Mouse (Mus musculus): ENCODE measurements around the gene Adcy6. TPM values are rescaled to one million over a fixed set of nuclear protein-coding genes. Genes with fewer than 3 reads are reported as not detected.

Adcy6 gene
- total RNA-seq, 1 experiment from 2014 or later = 2.0 TPM

DNA sequence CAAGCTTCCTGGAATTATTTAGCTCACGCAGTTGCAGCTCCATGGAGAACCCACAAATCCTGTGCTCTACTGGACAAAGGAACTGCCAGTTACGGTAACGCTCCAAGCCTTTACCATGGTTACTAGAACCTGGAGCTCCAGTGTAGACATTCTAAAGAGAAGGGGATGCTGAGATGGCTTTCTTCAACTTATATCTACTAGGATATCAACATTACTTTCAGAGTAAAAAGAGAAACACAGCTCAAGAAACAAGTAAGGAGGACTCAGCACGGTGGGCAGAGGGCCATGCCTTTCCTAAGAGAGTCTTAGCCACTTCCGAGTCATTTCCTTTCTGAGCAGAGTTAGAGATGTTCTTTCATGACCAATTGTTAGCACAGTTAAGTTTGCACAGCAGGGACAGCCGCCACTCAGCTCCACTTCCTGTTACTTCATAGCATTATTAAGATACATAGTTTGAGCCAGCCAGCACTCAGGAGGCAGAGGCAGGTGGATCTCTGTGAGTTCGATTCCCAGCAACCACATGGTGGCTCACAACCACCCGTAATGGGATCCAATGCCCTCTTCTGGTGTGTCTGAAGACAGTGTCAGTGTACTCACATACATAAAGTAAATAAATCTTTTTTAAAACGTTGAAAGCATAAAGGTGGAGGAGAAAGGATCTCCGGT is 38.9 kb downstream of the Adcy6 start, which contains the start of the genes Ccnt1 and 4930415O20Rik:
Gene Ccnt1 (minus strand): TSS at position 51 of the 666 bp plus-strand sequence.
Gene 4930415O20Rik (plus strand): TSS at position 132 of the 666 bp plus-strand sequence.
- no peak for ATAC-seq (ENCODE audit: extremely low read depth, insufficient number of reproducible peaks, low FRiP score, poor library complexity, severe bottlenecking)

DNA sequence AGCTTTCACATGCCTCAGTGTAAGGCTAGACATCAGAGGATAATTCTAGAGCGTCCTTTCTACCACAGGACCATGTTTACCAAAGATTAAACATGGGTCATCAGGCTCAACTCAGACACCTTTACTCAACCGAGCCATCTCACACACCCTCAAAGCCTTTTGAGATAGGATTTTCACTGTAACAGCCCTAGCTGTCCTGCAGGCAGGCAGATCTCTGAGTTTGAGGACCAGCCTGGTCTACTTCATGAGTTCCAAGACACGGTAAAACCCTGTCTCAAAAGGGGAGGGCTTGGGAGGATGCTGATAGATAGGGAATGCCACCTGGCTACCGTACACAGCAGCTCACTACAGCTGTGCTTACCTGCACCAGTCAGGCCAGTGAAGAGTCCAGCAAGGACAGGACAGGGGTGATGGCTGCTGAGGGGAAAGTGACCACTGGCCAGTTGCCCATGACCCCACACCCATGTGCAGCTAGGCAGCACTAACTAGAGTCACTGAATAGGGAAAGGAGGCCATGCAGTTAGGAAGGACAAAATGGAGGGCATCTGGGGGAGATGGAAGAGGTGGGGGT is 40.0 kb downstream of the Adcy6 start:
- no peak for ATAC-seq (ENCODE audit: extremely low read depth, insufficient number of reproducible peaks, low FRiP score, poor library complexity, severe bottlenecking)

DNA sequence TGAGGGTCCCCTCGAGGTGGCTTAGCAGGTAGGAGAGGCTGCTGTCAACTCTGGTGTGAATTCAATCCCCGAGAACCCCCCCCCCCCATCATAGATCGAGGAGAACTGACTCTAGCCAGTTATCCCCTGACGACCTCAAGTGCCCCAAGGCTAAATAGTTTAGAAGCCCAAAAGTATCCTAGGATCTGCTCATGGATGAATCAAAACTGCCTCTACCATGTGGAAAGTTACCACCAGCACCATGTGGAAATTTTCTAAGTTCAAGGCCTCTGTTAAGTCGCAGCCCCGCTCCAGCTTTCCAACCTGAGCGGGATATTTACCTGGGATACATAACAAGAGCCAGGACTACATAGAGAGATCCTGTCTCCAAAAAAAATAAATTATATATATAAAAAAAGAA is 40.7 kb downstream of the Adcy6 start:
- ATAC-seq (ENCODE audit: extremely low read depth, insufficient number of reproducible peaks, low FRiP score, poor library complexity, severe bottlenecking) = no peak

DNA sequence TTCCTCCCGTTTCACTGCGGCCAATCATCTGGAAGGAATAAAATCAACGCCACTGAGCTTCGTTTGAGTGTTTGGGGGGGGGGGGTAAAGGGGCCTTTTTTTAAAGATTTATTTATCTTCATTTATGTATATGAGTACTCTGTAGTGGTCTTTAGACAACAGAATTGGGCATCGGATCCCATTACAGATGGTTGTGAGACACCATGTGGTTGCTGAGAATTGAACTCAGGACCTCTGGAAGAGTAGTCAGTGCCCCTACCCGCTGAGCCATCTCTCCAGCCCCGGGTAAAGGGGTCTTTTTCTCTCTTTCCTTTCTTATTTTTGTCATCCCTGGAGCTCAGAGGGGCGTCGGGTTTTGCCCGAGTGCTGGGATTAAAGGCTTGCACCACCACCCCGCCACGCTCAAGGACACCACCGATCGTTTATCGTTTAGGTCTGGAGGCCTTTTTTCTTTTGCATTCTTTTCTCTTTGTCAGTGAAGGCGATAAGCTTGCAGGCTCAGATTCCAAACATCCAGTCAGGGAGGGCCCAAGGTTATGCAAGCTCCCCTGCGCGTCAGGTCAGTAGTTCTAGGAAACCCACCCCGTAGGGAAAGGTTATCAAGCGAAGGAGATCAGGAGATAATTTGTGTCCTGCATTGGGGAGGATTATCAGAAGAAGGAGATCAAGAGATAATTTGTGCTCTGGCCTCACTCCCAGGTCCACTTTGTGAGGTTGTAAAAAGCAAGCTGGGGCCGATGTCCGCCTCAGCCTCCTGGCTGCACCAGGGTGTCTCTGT is 41.4 kb downstream of the Adcy6 start:
- no peak for ATAC-seq (ENCODE audit: extremely low read depth, insufficient number of reproducible peaks, low FRiP score, poor library complexity, severe bottlenecking)

DNA sequence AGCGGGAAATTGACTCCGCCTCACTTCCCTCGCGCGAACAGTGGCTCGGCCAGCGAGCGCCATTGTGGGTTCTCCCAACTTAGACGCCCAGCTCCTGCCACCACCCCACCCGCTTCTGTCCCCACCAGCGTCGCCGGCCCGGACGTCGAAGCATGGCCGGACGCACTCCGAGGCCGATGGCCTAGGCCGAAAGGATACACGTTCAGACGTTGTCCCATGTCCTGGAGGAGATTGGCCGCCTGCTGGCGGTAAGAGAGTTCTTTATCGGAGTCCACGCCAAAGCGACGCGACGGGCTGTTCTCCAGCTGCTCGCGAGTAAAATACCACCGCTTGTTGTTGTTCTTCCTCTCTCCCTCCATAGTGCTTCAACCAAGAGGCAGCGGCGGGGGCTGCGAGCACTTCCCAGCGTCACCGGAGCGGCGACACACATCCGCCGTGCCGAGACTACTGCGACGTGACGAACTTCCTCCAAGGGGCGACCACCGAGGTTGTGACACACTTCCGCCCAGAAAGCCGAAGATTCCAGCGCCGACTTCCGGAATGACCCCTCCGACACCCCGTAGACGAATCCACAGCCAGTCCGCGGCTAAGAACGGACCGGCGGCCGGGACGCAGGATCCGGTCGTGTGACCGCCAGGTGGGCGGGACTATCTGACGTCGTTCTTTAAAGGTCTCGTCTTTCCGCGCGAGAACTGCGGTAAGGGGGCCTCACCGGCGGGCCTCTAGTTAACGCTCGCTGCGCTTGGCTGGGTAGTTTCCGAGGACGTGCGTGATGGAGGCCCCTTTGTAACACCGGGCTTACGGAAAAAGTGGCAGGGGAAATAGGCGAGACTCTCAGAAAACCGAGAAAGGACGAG is 42.4 kb downstream of the Adcy6 start:
- ATAC-seq (ENCODE audit: extremely low read depth, insufficient number of reproducible peaks, low FRiP score, poor library complexity, severe bottlenecking) = peak; percentile 91

DNA sequence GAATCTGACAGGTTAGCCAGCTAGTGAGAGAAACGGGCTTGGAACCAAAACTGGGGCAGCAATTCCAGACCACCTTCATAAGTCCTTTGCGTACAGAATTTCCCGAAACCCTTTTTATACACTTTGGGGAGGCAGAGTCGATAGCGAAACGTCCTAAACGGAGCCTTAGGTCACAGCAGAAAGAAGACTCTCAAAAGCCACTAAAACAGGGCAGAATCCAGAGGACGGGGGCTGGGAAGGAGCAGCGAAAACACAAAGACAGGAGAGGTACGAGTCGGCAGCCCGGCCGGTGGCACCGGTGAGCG is 43.0 kb downstream of the Adcy6 start:
- no peak for ATAC-seq (ENCODE audit: extremely low read depth, insufficient number of reproducible peaks, low FRiP score, poor library complexity, severe bottlenecking)

DNA sequence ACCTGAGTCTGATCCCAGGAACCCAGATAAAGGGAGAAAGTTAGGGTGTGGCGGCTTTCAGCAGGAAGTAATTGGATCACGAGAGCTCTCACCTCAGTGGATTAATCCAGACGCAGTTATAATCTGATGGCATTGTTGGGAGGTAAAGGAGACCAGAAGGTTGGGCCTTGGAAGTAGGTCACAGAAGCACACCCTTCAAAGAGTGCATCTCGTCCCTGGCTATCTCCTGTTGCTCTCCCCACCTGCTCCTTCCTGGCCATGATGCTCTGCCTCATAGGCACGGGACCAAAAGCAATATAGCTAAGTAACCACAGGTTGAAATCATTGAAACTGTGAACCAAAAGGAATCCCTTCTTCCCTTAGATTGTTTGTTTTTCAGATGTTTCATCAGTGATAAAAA is 52.7 kb downstream of the Adcy6 start:
- ATAC-seq (ENCODE audit: extremely low read depth, insufficient number of reproducible peaks, low FRiP score, poor library complexity, severe bottlenecking) = no peak

DNA sequence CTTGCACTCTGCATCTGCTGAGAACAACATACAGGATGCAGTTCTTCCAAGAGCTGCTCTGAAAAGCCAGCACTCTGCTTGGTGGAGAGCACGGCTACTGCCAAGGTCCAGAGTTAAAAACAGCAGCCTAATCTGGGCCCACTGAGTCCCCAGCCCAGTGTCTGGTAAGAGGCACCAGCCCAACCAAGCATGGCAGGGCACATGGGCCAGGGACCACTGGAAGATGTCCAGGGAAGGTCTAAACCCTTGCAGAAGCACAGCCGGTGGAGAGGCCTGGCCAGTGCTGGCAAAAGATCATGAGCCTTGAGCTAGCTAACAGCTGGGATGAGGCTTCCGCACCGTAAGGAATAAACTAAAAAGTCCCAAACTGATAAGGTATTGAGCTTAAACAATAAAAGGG is 54.0 kb downstream of the Adcy6 start:
- ATAC-seq (ENCODE audit: extremely low read depth, insufficient number of reproducible peaks, low FRiP score, poor library complexity, severe bottlenecking) = no peak

DNA sequence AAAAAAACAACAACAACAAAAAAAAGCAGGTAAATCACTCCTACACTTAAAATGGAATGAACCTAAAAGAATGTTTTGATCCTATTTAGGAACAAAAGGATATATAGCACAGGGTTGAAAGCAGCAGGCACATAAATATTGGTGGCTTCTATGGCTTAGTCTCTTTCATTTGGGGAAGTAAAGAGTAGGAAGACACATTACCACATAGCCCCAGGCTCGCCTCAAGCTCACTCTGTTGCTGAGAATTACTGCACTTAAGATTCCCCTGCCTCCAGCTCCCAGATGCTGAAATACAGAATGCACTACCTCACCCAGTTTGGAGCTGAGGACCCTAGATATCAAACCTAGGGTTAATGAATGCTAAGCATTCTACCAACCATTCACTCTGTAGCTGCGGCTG is 57.1 kb downstream of the Adcy6 start:
- peak; percentile 36; the same call in 1 of the 2 replicates for ATAC-seq (ENCODE audit: extremely low read depth, insufficient number of reproducible peaks, low FRiP score, poor library complexity, severe bottlenecking)

DNA sequence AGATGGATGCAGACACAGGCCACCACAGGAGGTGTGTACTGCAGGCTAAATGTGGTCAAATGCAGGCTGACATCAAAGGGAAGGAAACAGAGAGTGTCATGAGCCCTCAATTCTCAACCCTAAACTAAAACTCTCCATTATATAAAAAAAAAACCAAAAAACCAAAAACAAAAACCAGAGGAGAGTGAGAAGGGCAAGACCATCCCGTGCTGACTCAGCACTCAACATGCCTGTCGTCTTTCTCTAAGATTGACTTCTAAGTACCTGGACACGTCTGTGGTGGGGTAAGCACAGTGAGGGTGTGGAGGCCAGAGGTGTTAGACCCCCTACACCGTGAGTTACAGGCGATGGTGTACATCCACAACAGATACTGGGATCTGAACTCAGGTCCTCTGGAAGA is 63.0 kb downstream of the Adcy6 start:
- no peak for ATAC-seq (ENCODE audit: extremely low read depth, insufficient number of reproducible peaks, low FRiP score, poor library complexity, severe bottlenecking)

DNA sequence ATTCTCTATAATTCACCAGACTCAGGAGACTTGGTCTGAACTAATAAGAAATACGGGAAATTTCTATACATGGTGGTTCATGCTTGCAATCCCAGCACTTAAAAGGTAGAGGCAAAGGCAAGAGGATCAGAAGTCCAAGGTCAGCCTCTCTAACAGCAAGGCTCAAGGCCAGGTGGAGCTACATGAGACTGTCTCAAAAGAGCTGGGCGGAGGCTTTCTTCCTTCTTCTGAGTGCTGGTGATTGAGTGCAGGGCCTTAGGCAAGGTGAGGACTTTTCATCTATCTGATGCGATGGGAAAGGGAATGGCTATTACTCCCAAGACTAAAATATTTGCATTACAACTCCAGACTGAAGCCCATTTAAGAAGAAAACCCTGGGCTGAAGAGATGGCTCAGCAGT is 64.7 kb downstream of the Adcy6 start:
- no peak for ATAC-seq (ENCODE audit: extremely low read depth, insufficient number of reproducible peaks, low FRiP score, poor library complexity, severe bottlenecking)

DNA sequence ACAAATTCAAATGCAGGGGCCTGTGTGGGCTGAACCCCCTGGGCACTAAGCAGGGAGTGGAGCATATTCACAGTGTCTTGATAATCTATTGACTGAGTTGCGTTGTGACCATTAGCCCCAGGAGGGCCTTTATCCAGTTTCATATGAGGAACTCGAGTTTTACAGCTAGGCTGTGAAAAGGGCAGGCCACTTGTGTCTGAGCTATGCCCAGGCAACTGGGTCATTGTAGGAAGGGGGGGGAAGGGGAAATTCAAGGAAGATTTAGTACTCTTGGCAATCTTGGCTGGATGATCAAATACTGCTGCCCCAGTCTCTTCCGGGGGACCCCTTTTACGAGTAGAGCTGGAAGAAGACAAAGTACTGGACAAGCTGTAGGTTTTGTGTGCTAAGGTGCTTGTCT is 66.5 kb downstream of the Adcy6 start:
- no peak for ATAC-seq (ENCODE audit: extremely low read depth, insufficient number of reproducible peaks, low FRiP score, poor library complexity, severe bottlenecking)

DNA sequence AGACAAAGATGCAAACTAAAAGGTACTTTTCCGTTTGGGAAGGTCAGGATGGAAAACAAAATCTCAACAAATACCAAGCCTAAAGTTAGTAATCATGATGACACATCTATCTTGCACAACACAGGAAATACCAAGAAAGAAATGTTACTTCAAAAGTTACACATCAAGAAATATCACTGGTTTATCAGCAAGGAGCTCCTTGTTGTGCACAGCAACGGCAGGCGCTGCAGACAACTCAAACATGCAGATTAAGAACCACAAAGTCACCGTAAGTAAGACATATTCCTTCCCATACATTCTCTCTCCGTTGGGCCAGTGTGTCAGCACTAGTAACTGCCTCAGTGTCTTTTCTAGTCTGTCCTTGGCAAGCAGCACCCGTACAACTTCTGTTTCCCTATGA is 68.8 kb downstream of the Adcy6 start:
- no peak for ATAC-seq (ENCODE audit: extremely low read depth, insufficient number of reproducible peaks, low FRiP score, poor library complexity, severe bottlenecking)

Other genes starting within 250 kb of the Adcy6 start
- gene Olfr283, start 229.1 kb downstream of the Adcy6 start, total RNA-seq (2017) = not detected in 2 replicates
- gene Olfr282, start 178.9 kb downstream of the Adcy6 start, total RNA-seq (2017) = not detected in 2 replicates
- gene Olfr281, start 157.5 kb downstream of the Adcy6 start, total RNA-seq (2017) = 0.12 TPM in 1 of 2 replicates, not detected in the other
- not detected in 2 replicates for gene OR5BS1P, start 140.2 kb downstream of the Adcy6 start, total RNA-seq (2017)
- gene Lalba, start 127.4 kb downstream of the Adcy6 start, total RNA-seq (2017) = not detected in 2 replicates
- gene Olfr279, start 117.7 kb downstream of the Adcy6 start, total RNA-seq (2017) = not detected in 2 replicates
- gene Kansl2, start 75.8 kb downstream of the Adcy6 start, total RNA-seq (2017) = 39.3 and 42.1 TPM in 2 replicates
- gene Ccnt1, start 39.2 kb downstream of the Adcy6 start, total RNA-seq (2017) = 105 and 123 TPM in 2 replicates
- gene 4930415O20Rik, start 39.1 kb downstream of the Adcy6 start, total RNA-seq (2017) = 1.6 TPM in 1 of 2 replicates, not detected in the other
- not detected in 2 replicates for gene Cacnb3, start 20.8 kb upstream of the Adcy6 start, total RNA-seq (2017)
- gene Ddx23, start 52.8 kb upstream of the Adcy6 start, total RNA-seq (2017) = 109 and 114 TPM in 2 replicates
- 13.8 and 16.5 TPM in 2 replicates for gene Rnd1, start 67.4 kb upstream of the Adcy6 start, total RNA-seq (2017)
- gene Ccdc65, start 98.1 kb upstream of the Adcy6 start, total RNA-seq (2017) = not detected in 2 replicates
- gene Fkbp11, start 118.1 kb upstream of the Adcy6 start, total RNA-seq (2017) = 5.6 and 10.9 TPM in 2 replicates
- 53.5 and 60.3 TPM in 2 replicates for gene Arf3, start 153.1 kb upstream of the Adcy6 start, total RNA-seq (2017)
- 0.58 and 0.74 TPM in 2 replicates for gene Wnt10b, start 168.1 kb upstream of the Adcy6 start, total RNA-seq (2017)
- gene Wnt1, start 179.8 kb upstream of the Adcy6 start, total RNA-seq (2017) = not detected in 2 replicates
- gene Ddn, start 199.4 kb upstream of the Adcy6 start, total RNA-seq (2017) = 0.12 and 0.25 TPM in 2 replicates
- gene Prkag1, start 221.4 kb upstream of the Adcy6 start, total RNA-seq (2017) = 107 and 111 TPM in 2 replicates

Data from neutrophil, adult 5-6 weeks (primary cell).